Mouse (Mus musculus) embryonic fibroblast, embryonic 13.5 days (primary cell): ENCODE data around the gene Adamtsl1.

Experiments
- CTCF ChIP-seq: IDR thresholded peaks from 2 replicates; pipeline ENCODE4 v1.5.1; 2011; ENCODE audit warnings: mild to moderate bottlenecking, control low read depth, low read length, moderate library complexity, borderline replicate concordance; ENCODE audit not compliant: insufficient read depth
- POLR2A ChIP-seq: IDR thresholded peaks from 2 replicates; pipeline ENCODE4 v1.6.1; 2011; ENCODE audit warnings: low read depth, mild to moderate bottlenecking, control low read depth, low read length, moderate library complexity

DNA sequence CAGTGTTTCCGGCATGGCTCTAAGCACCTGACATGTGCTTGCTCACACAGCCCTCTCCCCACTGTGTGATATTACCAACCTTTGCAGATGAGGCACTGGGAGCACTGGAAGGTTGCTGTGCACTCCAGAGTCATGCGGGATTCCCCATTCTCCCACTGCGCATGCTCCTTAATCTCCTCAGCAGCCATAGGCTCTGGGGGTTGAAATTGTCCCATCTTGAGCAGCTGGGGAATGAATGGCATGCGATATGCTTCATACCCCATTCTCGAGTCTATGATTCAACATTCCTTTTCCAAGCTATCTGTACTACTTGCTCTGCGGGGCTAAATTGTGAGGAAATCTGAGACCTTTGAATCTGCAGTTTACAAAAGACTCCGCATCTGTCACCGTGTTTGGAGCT is 812.7 kb downstream of the Adamtsl1 start:
- TF ChIP-seq POLR2A (no peak), CTCF (no peak)
